Mouse (Mus musculus) liver, embryonic 14.5 days (tissue): ENCODE results near the gene Tagln2.

Experiments used
- CTCF ChIP-seq: IDR thresholded peaks from 2 replicates; pipeline ENCODE4 v1.5.1; 2016; ENCODE audit warnings: antibody characterized with exemption, low read depth, control low read depth
- EP300 ChIP-seq: IDR thresholded peaks from 2 replicates; pipeline ENCODE4 v1.6.1; 2016; ENCODE audit warnings: antibody characterized with exemption, low read depth

DNA sequence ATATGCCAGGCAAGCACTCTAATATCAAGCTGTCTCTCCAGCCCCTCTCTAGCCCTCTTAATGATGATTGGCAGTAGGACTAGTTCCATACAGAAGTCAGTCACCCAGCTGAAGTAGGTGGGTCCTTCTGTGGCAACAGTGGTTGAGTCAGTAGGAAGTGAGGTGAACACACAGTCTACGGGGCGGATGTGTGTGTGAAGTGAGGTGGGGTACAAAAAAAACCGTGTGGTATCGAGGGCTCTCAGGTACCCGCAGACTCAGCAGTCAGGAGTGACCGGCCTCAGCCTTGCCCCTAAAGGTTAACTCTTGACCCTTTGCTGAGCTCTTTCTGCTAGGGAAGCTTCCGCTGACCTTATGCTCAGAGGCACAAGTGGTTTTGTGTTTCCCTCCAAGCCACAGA is 48.7 kb downstream of the Tagln2 start:
- TF ChIP-seq CTCF (no peak), EP300 (no peak)
